Mouse (Mus musculus) c-Kit-positive CD71-positive TER-119-negative erythroid progenitor cells, embryonic 14.5 days (primary cell): ENCODE data around the gene Hira.
"Not testable (repeated sequence)": the region's sequence is repeated elsewhere in the genome, so short reads cannot be mapped to it uniquely, and the experiment has no call there.

Experiments used
- DNase-seq: peaks from one replicate; pipeline ENCODE4 v3.0.0-alpha.2; 2013; ENCODE audit warnings: low read depth

Gene Hira

GRCm38 (mm10) chr16:18921771-18922170 is 44.9 kb downstream of the Hira start:
- no peak for DNase-seq

GRCm38 (mm10) chr16:18927963-18928362 is 51.1 kb downstream of the Hira start:
- DNase-seq, result no peak

- DNase-seq, result no peak
These were observed 61.7 kb downstream of the Hira start for GRCm38 (mm10) chr16:18938321-18939082.

GRCm38 (mm10) chr16:18943906-18944305 is 67.1 kb downstream of the Hira start:
- DNase-seq, result no peak

GRCm38 (mm10) chr16:18948941-18949340 is 72.1 kb downstream of the Hira start:
- DNase-seq, result no peak

- no peak for DNase-seq
These were observed 73.5 kb downstream of the Hira start for GRCm38 (mm10) chr16:18950351-18950750.

GRCm38 (mm10) chr16:18952813-18953212 is 76.0 kb downstream of the Hira start:
- DNase-seq, result no peak

GRCm38 (mm10) chr16:18955070-18955469 is 78.2 kb downstream of the Hira start:
- no peak for DNase-seq

- no peak for DNase-seq
These were observed 86.6 kb downstream of the Hira start for GRCm38 (mm10) chr16:18963486-18963885.

- DNase-seq, result no peak
These were observed 92.7 kb downstream of the Hira start for GRCm38 (mm10) chr16:18969420-18970128.

GRCm38 (mm10) chr16:18970837-18971236 is 94.0 kb downstream of the Hira start:
- DNase-seq, result no peak

- not testable (repeated sequence) for DNase-seq
These were observed 98.8 kb downstream of the Hira start for GRCm38 (mm10) chr16:18975665-18976064.

- DNase-seq, result no peak
These were observed 99.5 kb downstream of the Hira start for GRCm38 (mm10) chr16:18976315-18976714.

GRCm38 (mm10) chr16:18986381-18986780 is 109.5 kb downstream of the Hira start:
- no peak for DNase-seq

- no peak for DNase-seq
These were observed 110.0 kb downstream of the Hira start for GRCm38 (mm10) chr16:18986860-18987259.

- DNase-seq, result not testable (repeated sequence)
These were observed 126.0 kb downstream of the Hira start for GRCm38 (mm10) chr16:19002610-19003389.

GRCm38 (mm10) chr16:19003757-19004156 is 126.9 kb downstream of the Hira start:
- no peak for DNase-seq

GRCm38 (mm10) chr16:19005298-19005697 is 128.5 kb downstream of the Hira start:
- no peak for DNase-seq

- DNase-seq, result no peak
These were observed 129.9 kb downstream of the Hira start for GRCm38 (mm10) chr16:19006715-19007114.

- not testable (repeated sequence) for DNase-seq
These were observed 130.4 kb downstream of the Hira start for GRCm38 (mm10) chr16:19007186-19007591.

GRCm38 (mm10) chr16:19010710-19011109 is 133.9 kb downstream of the Hira start:
- DNase-seq, result no peak

- no peak for DNase-seq
These were observed 136.7 kb downstream of the Hira start for GRCm38 (mm10) chr16:19013550-19013949.

- DNase-seq, result no peak
These were observed 137.8 kb downstream of the Hira start for GRCm38 (mm10) chr16:19014650-19015049.
